Mouse (Mus musculus): Measurements from ENCODE around the gene Eif1. TPM values are rescaled to one million over a fixed set of nuclear protein-coding genes. Genes with fewer than 3 reads are reported as not detected.
A peak's percentile ranks its signal among the peaks of the same experiment; 100 is the strongest.
"Not testable (repeated sequence)": the region's sequence is repeated elsewhere in the genome, so short reads cannot be mapped to it uniquely, and the experiment has no call there.

Gene Eif1
- polyA plus RNA-seq, 1 experiment from 2014 or later, result 1,585 TPM

DNA sequence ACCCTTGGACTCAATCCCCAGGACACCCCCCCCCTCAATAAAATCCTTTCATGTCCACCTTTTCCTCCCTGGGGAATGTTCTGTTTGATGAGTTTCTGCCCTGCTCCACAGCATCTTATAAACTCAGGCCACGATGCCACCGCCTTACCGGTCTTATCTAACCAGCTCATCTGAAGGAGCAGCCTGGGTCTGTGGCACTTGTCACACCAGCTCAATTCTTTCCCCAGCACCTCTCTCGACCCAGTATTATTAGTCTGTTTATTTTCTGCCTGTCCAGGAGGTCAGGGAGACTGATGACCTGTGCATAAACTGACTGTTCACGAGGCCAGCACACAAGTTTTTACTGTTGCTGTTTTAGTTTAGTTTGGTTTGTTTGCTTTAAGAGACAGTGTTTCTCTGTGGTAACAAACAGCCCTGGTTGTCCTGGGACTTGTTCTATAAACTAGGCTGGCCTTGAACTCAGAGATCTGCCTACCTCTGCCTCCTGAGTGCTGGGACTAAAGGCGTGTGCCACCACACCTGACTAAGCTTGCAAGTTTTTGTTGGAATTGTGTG is 1.8 kb upstream of the Eif1 start:
- Histone ChIP-seq H3K27me3 (no peaks in the 10 kb centered on the region), H3K4me1 (peaks cover 11% of the 10 kb centered on the region), H3K36me3 (replicated peaks) (peaks cover 20% of the 10 kb centered on the region), H3K9ac (no peak overlapping the region), H3K9me3 (no peaks in the 10 kb centered on the region), H3K27ac (no peak overlapping the region), H3K4me3 (replicated peaks) (no peak overlapping the region), H3K4me2 (no peak overlapping the region)
- ATAC-seq (ENCODE audit: low FRiP score), result no peak
- WGBS, result 81% methylated on average over 6 of the region's 6 CpGs

DNA sequence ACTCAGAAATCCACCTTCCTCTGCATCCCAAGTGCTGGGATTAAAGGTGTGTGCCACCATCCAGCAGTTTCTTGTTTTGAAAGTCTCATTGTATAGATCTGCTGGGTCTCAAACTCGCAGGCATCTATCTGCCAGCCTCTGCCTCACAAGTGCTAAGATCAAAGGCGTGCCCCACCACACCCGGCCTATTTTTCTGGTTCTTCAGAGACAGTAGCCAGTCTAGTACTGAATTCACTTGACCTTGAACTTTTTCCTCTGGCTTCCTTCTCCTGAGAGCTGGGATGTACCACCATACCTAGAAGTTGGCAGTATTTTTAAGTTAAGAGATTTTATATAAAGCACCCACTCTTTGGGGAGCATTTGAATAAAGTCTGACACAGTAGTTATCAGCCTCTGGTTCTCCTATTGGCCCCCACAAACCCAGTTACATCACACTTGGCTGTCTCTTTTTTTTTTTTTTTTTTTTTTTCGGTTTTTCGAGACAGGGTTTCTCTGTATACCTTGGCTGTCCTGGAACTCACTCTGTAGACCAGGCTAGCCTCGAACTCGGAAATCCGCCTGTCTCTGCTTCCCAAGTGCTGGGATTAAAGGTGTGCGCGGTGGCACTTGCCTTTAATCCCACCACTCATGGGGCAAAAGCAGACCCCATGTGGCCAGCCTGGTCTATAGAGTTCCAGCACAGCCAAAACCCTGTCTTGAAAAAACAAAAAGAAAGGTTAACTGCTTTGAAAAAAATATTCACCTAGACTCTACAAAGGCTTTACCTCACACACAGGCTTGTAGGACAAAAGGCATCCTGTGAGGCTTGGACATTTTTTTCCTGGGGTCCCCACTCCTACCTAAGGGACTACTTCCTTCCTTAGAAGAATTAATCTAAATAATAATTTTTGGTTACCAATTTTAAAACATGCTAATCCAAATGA is 895 bp upstream of the Eif1 start:
- peak overlapping the region; percentile 73 for H3K27ac ChIP-seq
- H3K36me3 ChIP-seq (replicated peaks), result peaks cover 20% of the 10 kb centered on the region
- ATAC-seq (ENCODE audit: low FRiP score), result peak; percentile 0; the same call in 1 of the 2 replicates
- peak overlapping the region; percentile 56 for H3K4me2 ChIP-seq
- no peaks in the 10 kb centered on the region for H3K9me3 ChIP-seq
- no peak overlapping the region for H3K9ac ChIP-seq
- peaks cover 11% of the 10 kb centered on the region for H3K4me1 ChIP-seq
- H3K27me3 ChIP-seq, result no peaks in the 10 kb centered on the region
- H3K4me3 ChIP-seq (replicated peaks), result peak overlapping the region; percentile 84
- 89% methylated on average over 10 of the region's 10 CpGs for WGBS

DNA sequence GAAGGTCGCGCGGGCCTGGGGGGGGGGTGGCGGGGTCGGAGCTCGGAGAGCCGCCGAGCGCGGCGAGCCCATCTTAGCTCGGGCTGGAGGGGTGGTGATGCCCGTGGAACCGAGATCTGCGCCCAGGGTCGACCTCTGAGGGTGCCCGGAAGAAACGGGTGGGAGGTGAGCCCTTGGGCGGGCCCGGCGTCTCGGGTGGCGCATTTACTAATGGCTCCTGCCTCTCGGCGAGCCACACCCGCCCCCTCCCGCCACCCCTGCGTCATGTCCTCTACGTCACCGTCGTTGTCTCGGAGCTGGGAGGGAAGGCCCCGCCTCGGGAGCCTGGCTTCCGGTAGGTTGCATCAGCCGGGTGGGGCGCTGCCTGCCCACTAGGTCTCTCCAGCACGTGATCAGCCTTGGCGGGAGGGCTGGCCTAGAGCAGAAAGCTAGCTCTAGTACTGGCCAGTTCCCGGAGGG is 516 bp downstream of the Eif1 start:
- H3K27me3 ChIP-seq, result no peaks in the 10 kb centered on the region
- peak overlapping the region; percentile 97 for H3K9ac ChIP-seq

DNA sequence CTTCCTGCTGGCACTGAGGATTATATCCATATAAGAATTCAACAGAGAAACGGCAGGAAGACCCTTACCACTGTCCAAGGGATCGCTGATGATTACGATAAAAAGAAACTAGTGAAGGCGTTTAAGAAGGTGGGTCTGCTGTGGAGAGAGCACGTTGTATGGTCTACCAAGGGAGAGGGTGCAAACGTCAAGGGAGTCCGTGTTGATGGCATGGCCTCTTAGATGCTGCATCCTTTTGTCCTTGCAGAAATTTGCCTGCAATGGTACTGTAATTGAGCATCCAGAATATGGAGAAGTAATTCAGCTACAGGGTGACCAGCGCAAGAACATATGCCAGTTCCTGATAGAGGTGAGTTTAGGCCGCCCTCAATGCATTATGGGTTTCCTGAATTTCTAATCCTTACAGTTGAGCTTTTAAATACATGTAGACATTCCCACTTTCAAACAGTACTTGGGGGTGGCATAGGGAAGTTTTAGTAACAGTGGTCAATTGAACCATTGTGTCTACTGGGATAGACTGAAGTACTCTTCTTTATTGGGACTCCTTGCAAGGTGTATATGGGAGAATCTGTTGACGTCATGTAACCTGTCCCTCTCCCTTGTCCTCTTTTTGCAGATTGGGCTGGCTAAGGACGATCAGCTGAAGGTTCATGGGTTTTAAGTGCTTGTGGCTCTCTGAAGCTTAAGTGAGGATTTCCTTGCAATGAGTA is 1.2 kb downstream of the Eif1 start:
- H3K9me3 ChIP-seq; H3K27me3 ChIP-seq; ATAC-seq (ENCODE audit: low FRiP score): not testable (repeated sequence)
- peaks cover 11% of the 10 kb centered on the region for H3K4me1 ChIP-seq
- H3K27ac ChIP-seq, result peak overlapping the region; percentile 98
- WGBS, result 16% methylated on average over 11 of the region's 11 CpGs
- peak overlapping the region; percentile 97 for H3K9ac ChIP-seq
- H3K4me2 ChIP-seq, result peak overlapping the region; percentile 80
- peak overlapping the region; percentile 84 for H3K4me3 ChIP-seq (replicated peaks)
- peaks cover 20% of the 10 kb centered on the region for H3K36me3 ChIP-seq (replicated peaks)

More for the DNA sequence above, 516 bp downstream of the Eif1 start:
- Histone ChIP-seq H3K36me3 (replicated peaks) (peaks cover 20% of the 10 kb centered on the region), H3K4me2 (peak overlapping the region; percentile 80), H3K4me1 (peaks cover 11% of the 10 kb centered on the region), H3K27ac (peak overlapping the region; percentile 98), H3K9me3 (no peaks in the 10 kb centered on the region), H3K4me3 (replicated peaks) (peak overlapping the region; percentile 84)
- WGBS, result under 1% methylated on average over 40 of the region's 40 CpGs
- ATAC-seq (ENCODE audit: low FRiP score), result peak; percentile 85

DNA sequence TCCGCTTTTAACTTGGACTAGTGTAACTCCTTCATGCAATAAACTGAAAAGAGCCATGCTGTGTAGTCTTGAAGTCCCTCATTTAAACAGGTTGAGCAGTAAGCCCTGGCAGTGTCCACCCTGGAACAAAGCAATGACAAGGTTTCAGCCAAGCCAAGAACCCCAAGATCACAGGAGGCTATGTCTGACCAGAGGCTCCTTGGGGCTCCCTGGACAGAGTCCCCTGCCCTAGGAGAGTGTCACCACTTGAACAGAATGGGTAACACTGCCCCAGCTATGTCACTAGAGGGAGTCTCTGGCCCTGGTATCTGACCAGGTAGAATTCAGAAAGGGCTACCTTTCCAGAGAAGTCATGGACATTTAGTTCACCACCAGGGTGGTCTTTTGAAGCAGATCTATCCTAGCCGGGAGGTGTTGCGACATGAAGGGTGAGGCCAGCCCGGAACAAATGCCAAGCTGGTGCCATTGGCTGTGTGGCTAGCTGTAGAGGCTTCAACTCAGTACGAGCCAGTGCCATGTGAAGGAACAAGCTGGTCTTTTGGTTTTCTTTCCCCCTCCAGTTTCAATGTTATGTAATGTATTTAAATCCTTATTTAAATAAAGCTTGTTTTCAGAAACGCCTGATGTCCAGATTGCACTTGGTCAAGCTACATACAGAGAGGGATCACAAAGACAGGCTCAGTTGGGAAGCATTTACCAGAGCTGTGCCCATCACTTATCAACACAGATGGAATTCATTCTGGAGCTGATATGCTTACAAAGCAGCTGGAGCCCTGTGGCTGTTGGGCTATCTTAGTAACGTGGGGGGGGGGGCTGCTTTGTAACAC is 2.0 kb downstream of the Eif1 start:
- not testable (repeated sequence) for H3K9me3 ChIP-seq; H3K27me3 ChIP-seq; H3K27ac ChIP-seq; H3K9ac ChIP-seq; ATAC-seq (ENCODE audit: low FRiP score)
- 82% methylated on average over 7 of the region's 7 CpGs for WGBS
- H3K4me3 ChIP-seq (replicated peaks), result 0 out of 2 replicates have a peak overlapping the region, but pooled peaks have one; percentile 1
- peak overlapping the region; percentile 22; the same call in 1 of the 2 replicates for H3K4me2 ChIP-seq
- H3K4me1 ChIP-seq, result peaks cover 11% of the 10 kb centered on the region
- peaks cover 20% of the 10 kb centered on the region for H3K36me3 ChIP-seq (replicated peaks)

DNA sequence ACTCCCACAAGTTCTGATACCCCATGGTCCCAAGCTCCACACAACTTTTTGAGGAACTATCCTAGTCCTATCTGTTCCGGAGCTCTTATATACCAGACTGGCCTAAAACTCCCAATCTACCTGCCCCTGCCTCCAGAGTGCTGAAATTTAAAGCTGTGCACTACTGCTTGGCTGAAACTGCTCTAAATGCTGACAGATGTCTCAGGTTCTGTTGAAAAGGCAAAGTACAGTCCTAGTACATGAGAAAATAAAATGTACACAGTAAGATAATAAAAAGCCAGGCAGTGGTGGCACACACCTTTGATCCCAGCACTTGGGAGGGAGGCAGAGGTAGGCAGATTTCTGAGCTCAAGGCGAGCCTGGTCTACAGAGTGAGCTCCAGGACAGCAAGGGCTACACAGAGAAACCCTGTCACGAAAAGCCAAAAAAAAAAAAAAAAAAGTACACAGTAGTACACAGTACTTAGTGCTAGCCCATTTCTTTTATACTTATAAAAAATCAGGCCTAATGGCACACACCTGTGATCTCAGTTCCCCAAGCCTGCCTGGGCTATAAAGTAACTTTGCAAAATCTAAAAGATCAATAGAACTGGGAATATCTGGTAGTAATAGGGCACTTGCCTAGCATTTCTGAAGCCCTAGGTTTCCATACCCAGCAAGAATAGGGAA is 3.0 kb downstream of the Eif1 start:
- H3K9me3 ChIP-seq, result no peaks in the 10 kb centered on the region
- no peak overlapping the region for H3K4me2 ChIP-seq
- H3K4me1 ChIP-seq, result peaks cover 15% of the 10 kb centered on the region
- 59% methylated on average over 3 of the region's 3 CpGs for WGBS
- H3K9ac ChIP-seq, result no peak overlapping the region
- no peak overlapping the region for H3K4me3 ChIP-seq (replicated peaks)
- no peak for ATAC-seq (ENCODE audit: low FRiP score)
- no peaks in the 10 kb centered on the region for H3K27me3 ChIP-seq
- peaks cover 20% of the 10 kb centered on the region for H3K36me3 ChIP-seq (replicated peaks)
- no peak overlapping the region for H3K27ac ChIP-seq

DNA sequence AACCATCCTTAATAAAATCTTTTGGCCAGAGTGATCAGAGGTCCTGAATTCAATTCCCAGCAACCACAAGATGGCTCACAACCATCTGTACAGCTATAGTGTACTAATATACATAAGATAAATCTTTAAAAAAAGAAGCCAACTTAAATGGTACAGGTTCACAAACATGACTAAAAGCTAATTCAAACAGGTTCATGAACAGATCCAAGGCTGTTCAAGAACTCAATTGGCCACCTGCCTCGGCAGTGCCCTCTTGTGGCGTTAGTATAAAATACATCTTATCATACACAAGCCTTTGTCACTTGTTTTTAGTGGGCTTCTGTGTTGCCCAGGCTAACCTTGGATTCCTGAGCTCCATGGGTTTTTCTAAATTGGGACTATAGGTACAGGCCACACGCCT is 3.9 kb downstream of the Eif1 start:
- Histone ChIP-seq H3K27me3 (no peaks in the 10 kb centered on the region), H3K4me3 (replicated peaks) (no peak overlapping the region), H3K4me1 (peaks cover 15% of the 10 kb centered on the region), H3K9me3 (no peaks in the 10 kb centered on the region), H3K9ac (no peak overlapping the region), H3K36me3 (replicated peaks) (peaks cover 20% of the 10 kb centered on the region), H3K4me2 (no peak overlapping the region), H3K27ac (no peak overlapping the region)
- ATAC-seq (ENCODE audit: low FRiP score), result no peak
- WGBS, result 12% methylated on average over 3 of the region's 3 CpGs

DNA sequence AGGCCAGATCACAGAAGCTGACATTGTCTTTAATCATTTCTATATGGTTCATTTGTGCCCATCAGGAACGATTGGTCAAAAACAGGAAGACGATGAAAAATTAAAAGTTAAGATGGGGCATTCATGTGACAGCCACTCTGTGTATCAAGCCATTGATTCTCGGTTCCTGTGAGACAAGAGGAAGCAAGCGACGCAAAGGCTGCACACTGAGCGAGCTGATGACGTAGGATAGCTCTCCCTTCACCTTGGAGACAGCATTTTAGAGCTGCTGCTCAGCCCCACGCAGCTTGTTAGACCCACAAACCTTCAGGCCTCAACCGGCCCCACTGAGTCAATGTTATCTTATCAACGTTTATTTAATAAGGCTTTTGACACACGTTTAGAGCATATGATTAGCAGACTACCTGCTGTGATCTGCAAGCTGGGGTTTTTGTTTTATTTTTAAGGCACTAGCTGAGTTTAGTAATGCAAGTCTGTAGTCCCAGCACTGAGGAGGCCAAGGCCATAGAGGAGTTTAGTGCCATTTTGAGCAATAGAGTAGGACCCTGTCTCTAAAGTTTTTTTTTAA is 5.5 kb downstream of the Eif1 start:
- Histone ChIP-seq H3K27ac (no peak overlapping the region), H3K4me1 (peaks cover 19% of the 10 kb centered on the region), H3K36me3 (replicated peaks) (peaks cover 20% of the 10 kb centered on the region), H3K9me3 (no peaks in the 10 kb centered on the region), H3K4me3 (replicated peaks) (no peak overlapping the region), H3K9ac (no peak overlapping the region), H3K4me2 (no peak overlapping the region), H3K27me3 (no peaks in the 10 kb centered on the region)
- ATAC-seq (ENCODE audit: low FRiP score), result no peak
- WGBS, result 79% methylated on average over 11 of the region's 11 CpGs

DNA sequence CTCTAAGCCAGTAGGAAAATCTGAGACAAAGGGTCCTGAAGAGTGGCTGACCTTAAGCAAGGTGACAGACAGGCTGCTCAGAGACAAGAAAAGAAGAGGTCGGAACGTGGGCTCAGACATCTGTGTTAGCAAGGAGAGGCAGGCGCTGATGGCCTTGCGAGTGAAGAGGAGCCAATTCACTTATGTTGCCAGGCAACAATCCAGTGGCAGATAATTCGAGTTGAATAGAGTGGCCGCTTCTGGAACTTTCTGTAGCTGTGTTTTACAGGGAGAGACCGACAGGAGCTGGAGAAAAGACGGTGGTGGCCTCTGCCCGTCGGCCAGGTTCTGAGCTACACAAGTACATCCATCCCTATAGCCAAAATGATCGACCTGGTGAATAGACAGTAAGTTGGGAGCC is 7.6 kb downstream of the Eif1 start:
- no peak overlapping the region for H3K9ac ChIP-seq
- no peaks in the 10 kb centered on the region for H3K27me3 ChIP-seq
- H3K4me3 ChIP-seq (replicated peaks), result no peak overlapping the region
- H3K4me1 ChIP-seq, result peaks cover 23% of the 10 kb centered on the region
- no peak overlapping the region for H3K4me2 ChIP-seq
- 75% methylated on average over 11 of the region's 11 CpGs for WGBS
- H3K9me3 ChIP-seq, result no peaks in the 10 kb centered on the region
- H3K27ac ChIP-seq, result peak overlapping the region; percentile 50; the same call in 1 of the 2 replicates
- no peak for ATAC-seq (ENCODE audit: low FRiP score)
- H3K36me3 ChIP-seq (replicated peaks), result peaks cover 4% of the 10 kb centered on the region

DNA sequence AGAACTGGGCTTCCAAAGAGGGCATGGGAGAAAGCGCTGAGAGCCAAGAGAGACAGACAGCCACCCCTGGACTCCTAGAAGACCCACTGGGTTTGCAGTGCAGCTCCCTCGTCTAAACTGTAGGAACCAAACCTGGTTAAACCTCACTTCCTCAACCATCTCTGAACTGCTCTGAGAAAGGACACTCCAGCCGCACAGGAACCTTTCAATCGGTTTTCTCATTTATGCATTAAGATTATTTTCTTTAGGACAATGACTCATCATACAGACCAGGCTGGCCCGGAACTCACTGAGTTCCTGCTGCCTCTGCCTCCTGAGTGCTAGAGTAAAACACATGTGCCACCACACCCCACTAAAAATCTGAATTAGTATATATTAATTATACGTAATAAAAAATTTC is 8.1 kb downstream of the Eif1 start:
- ATAC-seq (ENCODE audit: low FRiP score), result no peak
- Histone ChIP-seq H3K36me3 (replicated peaks) (no peaks in the 10 kb centered on the region; the same call in 1 of the 2 replicates), H3K9me3 (no peaks in the 10 kb centered on the region), H3K9ac (no peak overlapping the region), H3K27me3 (no peaks in the 10 kb centered on the region), H3K4me3 (replicated peaks) (no peak overlapping the region), H3K27ac (0 out of 2 replicates have a peak overlapping the region, but pooled peaks have one; percentile 3), H3K4me1 (peaks cover 28% of the 10 kb centered on the region), H3K4me2 (no peak overlapping the region)
- 91% methylated on average over 6 of the region's 6 CpGs for WGBS

DNA sequence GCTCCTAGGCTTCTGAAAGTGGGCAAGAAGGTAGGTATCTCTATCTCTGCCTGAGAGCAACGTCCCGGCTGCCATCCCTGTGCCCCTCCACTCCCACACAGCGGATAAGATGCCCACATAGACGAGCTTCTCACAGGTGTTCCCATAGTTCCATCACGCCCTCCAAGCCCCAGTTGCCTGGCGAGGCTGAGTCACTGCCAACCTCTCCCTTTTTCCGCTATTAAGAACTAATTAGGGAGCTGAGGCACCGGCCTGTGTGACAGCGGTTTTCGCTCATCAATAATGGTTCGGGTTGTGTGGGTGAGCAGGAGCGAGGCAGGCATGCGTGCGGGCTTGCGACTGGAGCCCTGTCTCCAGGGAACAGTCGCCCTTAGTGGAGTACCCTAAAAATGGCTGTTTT is 10.6 kb downstream of the Eif1 start:
- Histone ChIP-seq H3K27me3 (0 out of 2 replicates have a peak, but pooled peaks cover 3% of the 10 kb centered on the region), H3K4me3 (replicated peaks) (no peak overlapping the region), H3K27ac (peak overlapping the region; percentile 19; the same call in 1 of the 2 replicates), H3K4me1 (peaks cover 44% of the 10 kb centered on the region), H3K4me2 (no peak overlapping the region), H3K36me3 (replicated peaks) (no peaks in the 10 kb centered on the region), H3K9me3 (no peaks in the 10 kb centered on the region), H3K9ac (no peak overlapping the region)
- ATAC-seq (ENCODE audit: low FRiP score), result no peak
- WGBS, result 52% methylated on average over 16 of the region's 16 CpGs
